Mouse (Mus musculus): ENCODE measurements around the gene Epb41l4b. TPM values are rescaled to one million over a fixed set of nuclear protein-coding genes. Genes with fewer than 3 reads are reported as not detected.

Gene Epb41l4b
- polyA plus RNA-seq, 1 experiment from 2014 or later = 1.7 TPM

GRCm38 (mm10) chr4:57034169-57034568, 109.1 kb downstream of the Epb41l4b start:
- Histone ChIP-seq H3K9me3 (ENCODE audit: control insufficient read depth, low read length) (no peaks in the 10 kb centered on the region), H3K36me3 (ENCODE audit: control insufficient read depth, insufficient read depth, low read length) (no peaks in the 10 kb centered on the region)
- WGBS = 77% methylated on average over 5 of the region's 5 CpGs

GRCm38 (mm10) chr4:57031440-57031839, 111.8 kb downstream of the Epb41l4b start:
- Histone ChIP-seq H3K4me3 (ENCODE audit: low read depth, low read length) (no peak overlapping the region), H3K4me1 (replicated peaks; ENCODE audit: control insufficient read depth, insufficient read depth, low read length) (no peaks in the 10 kb centered on the region), H3K9ac (ENCODE audit: low read depth, low read length) (no peak overlapping the region), H3K36me3 (ENCODE audit: control insufficient read depth, insufficient read depth, low read length) (no peaks in the 10 kb centered on the region), H3K27me3 (ENCODE audit: control insufficient read depth, insufficient read depth, low read length) (no peaks in the 10 kb centered on the region), H3K4me2 (replicated peaks; ENCODE audit: low read depth, low read length) (no peak overlapping the region), H3K9me3 (ENCODE audit: control insufficient read depth, low read length) (no peaks in the 10 kb centered on the region), H3K27ac (ENCODE audit: low read depth, low read length) (no peak overlapping the region)
- WGBS = 86% methylated on average over 4 of the region's 4 CpGs
- ATAC-seq (ENCODE audit: low FRiP score) (no peak), DNase-seq (ENCODE audit: low spot score) (no peak)

More at GRCm38 (mm10) chr4:57034169-57034568, 109.1 kb downstream of the Epb41l4b start:
- Histone ChIP-seq H3K4me2 (replicated peaks; ENCODE audit: low read depth, low read length) (no peak overlapping the region), H3K27me3 (ENCODE audit: control insufficient read depth, insufficient read depth, low read length) (no peaks in the 10 kb centered on the region), H3K4me3 (ENCODE audit: low read depth, low read length) (no peak overlapping the region), H3K27ac (ENCODE audit: low read depth, low read length) (no peak overlapping the region), H3K9ac (ENCODE audit: low read depth, low read length) (no peak overlapping the region), H3K4me1 (replicated peaks; ENCODE audit: control insufficient read depth, insufficient read depth, low read length) (no peaks in the 10 kb centered on the region)
- DNase-seq (ENCODE audit: low spot score) (no peak), ATAC-seq (ENCODE audit: low FRiP score) (no peak)

- Histone ChIP-seq H3K36me3 (ENCODE audit: control insufficient read depth, insufficient read depth, low read length) (no peaks in the 10 kb centered on the region), H3K9me3 (ENCODE audit: control insufficient read depth, low read length) (no peaks in the 10 kb centered on the region), H3K27me3 (ENCODE audit: control insufficient read depth, insufficient read depth, low read length) (no peaks in the 10 kb centered on the region), H3K27ac (ENCODE audit: low read depth, low read length) (no peak overlapping the region), H3K4me1 (replicated peaks; ENCODE audit: control insufficient read depth, insufficient read depth, low read length) (no peaks in the 10 kb centered on the region), H3K9ac (ENCODE audit: low read depth, low read length) (no peak overlapping the region), H3K4me3 (ENCODE audit: low read depth, low read length) (no peak overlapping the region), H3K4me2 (replicated peaks; ENCODE audit: low read depth, low read length) (no peak overlapping the region)
- WGBS = 66% methylated on average over 10 of the region's 10 CpGs
- DNase-seq (ENCODE audit: low spot score) = no peak
- no peak for ATAC-seq (ENCODE audit: low FRiP score)
Observed at GRCm38 (mm10) chr4:57027954-57028353, 115.3 kb downstream of the Epb41l4b start.

- no peak overlapping the region for H3K9ac ChIP-seq (ENCODE audit: low read depth, low read length)
- ATAC-seq (ENCODE audit: low FRiP score) (no peak), DNase-seq (ENCODE audit: low spot score) (no peak)
- no peaks in the 10 kb centered on the region for H3K9me3 ChIP-seq (ENCODE audit: control insufficient read depth, low read length)
- H3K36me3 ChIP-seq (ENCODE audit: control insufficient read depth, insufficient read depth, low read length) = no peaks in the 10 kb centered on the region
- no peaks in the 10 kb centered on the region for H3K4me1 ChIP-seq (replicated peaks; ENCODE audit: control insufficient read depth, insufficient read depth, low read length)
- WGBS = 66% methylated on average over 3 of the region's 3 CpGs
- no peak overlapping the region for H3K27ac ChIP-seq (ENCODE audit: low read depth, low read length)
- no peak overlapping the region for H3K4me3 ChIP-seq (ENCODE audit: low read depth, low read length)
- no peaks in the 10 kb centered on the region for H3K27me3 ChIP-seq (ENCODE audit: control insufficient read depth, insufficient read depth, low read length)
- no peak overlapping the region for H3K4me2 ChIP-seq (replicated peaks; ENCODE audit: low read depth, low read length)
Observed at GRCm38 (mm10) chr4:57023527-57023926, 119.7 kb downstream of the Epb41l4b start.

- Histone ChIP-seq H3K9ac (ENCODE audit: low read depth, low read length) (no peak overlapping the region), H3K9me3 (ENCODE audit: control insufficient read depth, low read length) (no peaks in the 10 kb centered on the region), H3K27ac (ENCODE audit: low read depth, low read length) (no peak overlapping the region), H3K4me1 (replicated peaks; ENCODE audit: control insufficient read depth, insufficient read depth, low read length) (no peaks in the 10 kb centered on the region), H3K4me2 (replicated peaks; ENCODE audit: low read depth, low read length) (no peak overlapping the region), H3K27me3 (ENCODE audit: control insufficient read depth, insufficient read depth, low read length) (no peaks in the 10 kb centered on the region), H3K36me3 (ENCODE audit: control insufficient read depth, insufficient read depth, low read length) (no peaks in the 10 kb centered on the region), H3K4me3 (ENCODE audit: low read depth, low read length) (no peak overlapping the region)
- DNase-seq (ENCODE audit: low spot score) = peak; percentile 26
- ATAC-seq (ENCODE audit: low FRiP score) = no peak
- 83% methylated on average over 3 of the region's 3 CpGs for WGBS
Observed at GRCm38 (mm10) chr4:57021288-57021687, 121.9 kb downstream of the Epb41l4b start.

GRCm38 (mm10) chr4:57017229-57017628, 126.0 kb downstream of the Epb41l4b start:
- no peaks in the 10 kb centered on the region for H3K27me3 ChIP-seq (ENCODE audit: control insufficient read depth, insufficient read depth, low read length)
- no peaks in the 10 kb centered on the region for H3K36me3 ChIP-seq (ENCODE audit: control insufficient read depth, insufficient read depth, low read length)
- no peaks in the 10 kb centered on the region for H3K9me3 ChIP-seq (ENCODE audit: control insufficient read depth, low read length)
- H3K9ac ChIP-seq (ENCODE audit: low read depth, low read length) = no peak overlapping the region
- DNase-seq (ENCODE audit: low spot score) = peak; percentile 89
- H3K4me2 ChIP-seq (replicated peaks; ENCODE audit: low read depth, low read length) = no peak overlapping the region
- no peak overlapping the region for H3K27ac ChIP-seq (ENCODE audit: low read depth, low read length)
- H3K4me1 ChIP-seq (replicated peaks; ENCODE audit: control insufficient read depth, insufficient read depth, low read length) = no peaks in the 10 kb centered on the region
- no peak overlapping the region for H3K4me3 ChIP-seq (ENCODE audit: low read depth, low read length)
- 26% methylated on average over 5 of the region's 5 CpGs for WGBS
- ATAC-seq (ENCODE audit: low FRiP score) = peak; percentile 43; the same call in 1 of the 2 replicates

GRCm38 (mm10) chr4:57016366-57017171, 126.7 kb downstream of the Epb41l4b start:
- H3K4me2 ChIP-seq (replicated peaks; ENCODE audit: low read depth, low read length) = no peak overlapping the region
- H3K9ac ChIP-seq (ENCODE audit: low read depth, low read length) = no peak overlapping the region
- DNase-seq (ENCODE audit: low spot score) (no peak), ATAC-seq (ENCODE audit: low FRiP score) (no peak)
- no peak overlapping the region for H3K4me3 ChIP-seq (ENCODE audit: low read depth, low read length)
- H3K9me3 ChIP-seq (ENCODE audit: control insufficient read depth, low read length) = no peaks in the 10 kb centered on the region
- H3K27me3 ChIP-seq (ENCODE audit: control insufficient read depth, insufficient read depth, low read length) = no peaks in the 10 kb centered on the region
- 47% methylated on average over 18 of the region's 18 CpGs for WGBS
- no peak overlapping the region for H3K27ac ChIP-seq (ENCODE audit: low read depth, low read length)
- no peaks in the 10 kb centered on the region for H3K36me3 ChIP-seq (ENCODE audit: control insufficient read depth, insufficient read depth, low read length)
- H3K4me1 ChIP-seq (replicated peaks; ENCODE audit: control insufficient read depth, insufficient read depth, low read length) = no peaks in the 10 kb centered on the region

GRCm38 (mm10) chr4:57015032-57015431, 128.2 kb downstream of the Epb41l4b start:
- Histone ChIP-seq H3K27ac (ENCODE audit: low read depth, low read length) (no peak overlapping the region), H3K4me3 (ENCODE audit: low read depth, low read length) (no peak overlapping the region), H3K9ac (ENCODE audit: low read depth, low read length) (no peak overlapping the region), H3K36me3 (ENCODE audit: control insufficient read depth, insufficient read depth, low read length) (no peaks in the 10 kb centered on the region), H3K9me3 (ENCODE audit: control insufficient read depth, low read length) (no peaks in the 10 kb centered on the region), H3K4me1 (replicated peaks; ENCODE audit: control insufficient read depth, insufficient read depth, low read length) (no peaks in the 10 kb centered on the region), H3K27me3 (ENCODE audit: control insufficient read depth, insufficient read depth, low read length) (no peaks in the 10 kb centered on the region), H3K4me2 (replicated peaks; ENCODE audit: low read depth, low read length) (no peak overlapping the region)
- WGBS = 89% methylated on average over 5 of the region's 5 CpGs
- no peak for DNase-seq (ENCODE audit: low spot score)
- ATAC-seq (ENCODE audit: low FRiP score) = no peak

- Histone ChIP-seq H3K4me2 (replicated peaks; ENCODE audit: low read depth, low read length) (no peak overlapping the region), H3K4me1 (replicated peaks; ENCODE audit: control insufficient read depth, insufficient read depth, low read length) (no peaks in the 10 kb centered on the region), H3K27ac (ENCODE audit: low read depth, low read length) (no peak overlapping the region), H3K36me3 (ENCODE audit: control insufficient read depth, insufficient read depth, low read length) (no peaks in the 10 kb centered on the region), H3K4me3 (ENCODE audit: low read depth, low read length) (no peak overlapping the region), H3K9ac (ENCODE audit: low read depth, low read length) (no peak overlapping the region), H3K27me3 (ENCODE audit: control insufficient read depth, insufficient read depth, low read length) (no peaks in the 10 kb centered on the region), H3K9me3 (ENCODE audit: control insufficient read depth, low read length) (no peaks in the 10 kb centered on the region)
- ATAC-seq (ENCODE audit: low FRiP score) = no peak
- no peak for DNase-seq (ENCODE audit: low spot score)
- WGBS = 76% methylated on average over 8 of the region's 8 CpGs
Observed at GRCm38 (mm10) chr4:57011454-57012046, 131.7 kb downstream of the Epb41l4b start.

Data from hindbrain, embryonic 11.5 days (tissue).